Mouse (Mus musculus): Measurements from ENCODE around the gene Rnf213.

DNA sequence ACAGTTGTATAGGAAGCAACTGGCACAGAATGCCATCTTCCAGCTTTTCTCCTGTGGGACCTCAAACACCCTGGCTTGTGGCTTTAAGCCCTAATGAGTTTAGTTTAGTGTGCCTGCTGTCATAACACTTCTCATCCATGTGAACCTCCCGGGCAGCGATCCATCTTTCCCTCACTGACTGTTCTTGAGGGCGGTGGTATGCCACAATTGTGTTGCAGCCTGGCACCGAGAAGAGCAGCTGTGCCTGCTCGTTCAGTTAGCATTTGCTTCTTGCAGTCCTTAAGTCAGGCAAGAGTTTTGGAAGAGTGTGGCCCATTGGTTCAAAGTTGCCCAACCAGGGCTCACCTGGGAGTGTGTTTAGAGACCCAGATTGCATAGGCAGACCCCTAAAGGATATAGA lies 103.2 kb downstream of the Rnf213 start:
- no peak for TF ChIP-seq CTCF (IDR thresholded peaks at IDR 0.05; ENCODE audit: low read depth, low read length)
- no peak for TF ChIP-seq POLR2AphosphoS5 (IDR thresholded peaks at IDR 0.05; ENCODE audit: insufficient replicate concordance, low read depth, low read length)
- TF ChIP-seq GATA1 (IDR thresholded peaks at IDR 0.05; ENCODE audit: borderline replicate concordance, low read length) = no peak
- no peak for TF ChIP-seq TAL1 (conservative IDR thresholded peaks at IDR 0.05; ENCODE audit: low read depth, low read length)
- no peak for TF ChIP-seq GATA2 (IDR thresholded peaks at IDR 0.05; ENCODE audit: borderline replicate concordance, low read depth, low read length)
